9 mouse cellular contexts compared by ENCODE assay signal in the genomic region with DNA sequence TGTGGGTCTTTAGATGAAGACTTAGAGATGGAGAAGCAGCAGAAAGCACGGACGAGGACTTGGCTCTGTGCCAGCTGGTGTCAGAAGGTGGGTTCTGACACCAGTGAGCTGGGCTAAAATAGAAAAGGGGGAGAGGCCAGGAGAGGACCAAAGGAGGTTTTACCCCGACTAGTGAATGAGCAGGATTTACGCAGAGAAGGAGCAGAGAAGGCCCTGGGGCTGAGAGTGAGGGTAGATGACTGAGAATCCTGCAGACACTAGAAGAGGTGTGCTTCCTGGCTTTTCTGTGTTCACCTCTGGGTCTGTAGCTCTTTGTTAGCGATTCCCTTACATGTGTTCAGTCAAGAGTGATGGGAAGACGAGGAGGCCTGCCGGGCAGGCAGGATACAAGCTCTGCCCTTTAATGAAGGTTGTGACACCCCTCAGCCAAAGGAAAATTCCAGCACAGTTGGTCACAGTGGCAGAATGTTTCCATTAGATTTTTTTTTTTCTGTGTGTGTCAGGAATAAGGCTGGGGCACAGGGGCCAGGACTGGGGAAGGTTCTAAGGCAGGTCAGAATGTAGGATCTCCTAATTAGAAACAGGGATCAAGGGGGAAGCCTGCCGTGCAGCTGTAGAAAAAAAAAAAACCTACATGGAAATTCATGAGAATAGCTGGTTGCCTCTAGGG. TPM values are rescaled to one million over a fixed set of nuclear protein-coding genes. Genes with fewer than 3 reads are reported as not detected.
DNase-seq lines count a peak whose midpoint lies in the region; ATAC-seq lines count a peak whose summit lies in the region.
"Had no signal": no experiment of that assay in that cellular context is flagged by ENCODE, and none has a peak within 500 bp of the region (broad histone marks: within the 10 kb centered on the region; RNA-seq: fewer than 3 reads in every experiment).

No protein-coding gene starts in this region.

- H3K27ac ChIP-seq in heart, embryonic 13.5 days (replicated peaks), result peak overlapping the region; percentile 94
- peak overlapping the region; percentile 87 for H3K27ac ChIP-seq in midbrain, embryonic 15.5 days
- H3K27ac ChIP-seq: liver, embryonic 12.5 days had no signal

- H3K36me3 ChIP-seq in heart, embryonic 13.5 days, result no peaks in the 10 kb centered on the region
- no peaks in the 10 kb centered on the region for H3K36me3 ChIP-seq in midbrain, embryonic 15.5 days (replicated peaks)
- H3K36me3 ChIP-seq: liver, embryonic 12.5 days had no signal

- peak overlapping the region; percentile 91 for H3K9ac ChIP-seq in heart, embryonic 13.5 days
- peak overlapping the region; percentile 72 for H3K9ac ChIP-seq in midbrain, embryonic 15.5 days
- H3K9ac ChIP-seq: liver, embryonic 12.5 days had no signal

- peak overlapping the region; percentile 70 for H3K4me3 ChIP-seq in heart, embryonic 13.5 days
- peak overlapping the region; percentile 72 for H3K4me3 ChIP-seq in midbrain, embryonic 15.5 days
- H3K4me3 ChIP-seq: liver, embryonic 12.5 days had no signal

- 36% methylated on average over 8 of the region's 8 CpGs for WGBS in heart, embryonic 13.5 days
- WGBS in midbrain, embryonic 15.5 days, result 17% methylated on average over 8 of the region's 8 CpGs

- peak overlapping the region; percentile 93 for H3K4me2 ChIP-seq in heart, embryonic 13.5 days
- peak overlapping the region; percentile 85 for H3K4me2 ChIP-seq in midbrain, embryonic 15.5 days
- H3K4me2 ChIP-seq: liver, embryonic 12.5 days had no signal

- DNase-seq in heart, adult 8-10 months (ENCODE audit: low spot score), result no peak
- DNase-seq in embryo, embryonic 10.5 days (ENCODE audit: low spot score), result peak; percentile 55
- peak; percentile 18 for DNase-seq in heart, postnatal 4 days
- DNase-seq in right cerebral cortex, postnatal 4 days, result no peak
- no peak for DNase-seq in testis, postnatal 14 days (ENCODE audit: low spot score)
- no peak for DNase-seq in right cerebral cortex, postnatal 14 days

- no peak for ATAC-seq in heart, embryonic 13.5 days (ENCODE audit: extremely low read depth, insufficient number of reproducible peaks, low FRiP score, low TSS enrichment)
- no peak for ATAC-seq in midbrain, embryonic 15.5 days (replicated peaks)
- ATAC-seq: liver, embryonic 12.5 days had no signal

- H3K27me3 ChIP-seq in heart, embryonic 13.5 days (replicated peaks), result no peaks in the 10 kb centered on the region
- H3K27me3 ChIP-seq in midbrain, embryonic 15.5 days (replicated peaks), result no peaks in the 10 kb centered on the region

- no peaks in the 10 kb centered on the region for H3K9me3 ChIP-seq in heart, embryonic 13.5 days
- no peaks in the 10 kb centered on the region for H3K9me3 ChIP-seq in midbrain, embryonic 15.5 days
- H3K9me3 ChIP-seq: liver, embryonic 12.5 days had no signal

- H3K4me1 ChIP-seq in heart, embryonic 13.5 days, result peaks cover 72% of the 10 kb centered on the region
- H3K4me1 ChIP-seq in midbrain, embryonic 15.5 days, result peaks cover 54% of the 10 kb centered on the region

RNA-seq across cellular contexts. Expression of a gene that starts 13.3 kb away (rescaled TPM):
- polyA plus RNA-seq in heart, embryonic 13.5 days (2015; fragmentation: Nextera tagmentation; extraction: Ambion mirVana), result 7.5 and 8.1 TPM in 2 replicates
- 10 to 100 TPM in 1 of 4 experiments, 1 to 10 TPM in 3; 5.3 to 12.8 (median 6.1) TPM for total RNA-seq in heart, adult 8-10 months (2022)
- 10 to 100 TPM in 1 of 2 experiments, 1 to 10 TPM in 1; 9.9 to 10.1 TPM for total RNA-seq in heart, postnatal 4 days (2021)
- 33.0 and 37.9 TPM in 2 replicates for polyA plus RNA-seq in midbrain, embryonic 15.5 days (2015; fragmentation: Nextera tagmentation; extraction: Ambion mirVana)

RNA-seq across cellular contexts. Expression of a gene that starts 20.3 kb away (rescaled TPM):
- polyA plus RNA-seq in heart, embryonic 13.5 days (2015; fragmentation: Nextera tagmentation; extraction: Ambion mirVana), result 9.7 and 10.2 TPM in 2 replicates
- 1 to 10 TPM; 2.8 to 6.4 (median 4.9) TPM for total RNA-seq in heart, adult 8-10 months (2022)
- 1 to 10 TPM; 5.2 to 6.3 TPM for total RNA-seq in heart, postnatal 4 days (2021)
- 1.5 and 2.3 TPM in 2 replicates for polyA plus RNA-seq in midbrain, embryonic 15.5 days (2015; fragmentation: Nextera tagmentation; extraction: Ambion mirVana)

RNA-seq across cellular contexts. Expression of a gene that starts 25.1 kb away (rescaled TPM):
- 1,022 and 1,124 TPM in 2 replicates for polyA plus RNA-seq in heart, embryonic 13.5 days (2015; fragmentation: Nextera tagmentation; extraction: Ambion mirVana)
- total RNA-seq in heart, adult 8-10 months (2022), result 1,000 to 10,000 TPM; 3,411 to 4,078 (median 3,658) TPM
- 1,000 to 10,000 TPM; 1,184 to 1,197 TPM for total RNA-seq in heart, postnatal 4 days (2021)
- polyA plus RNA-seq in midbrain, embryonic 15.5 days (2015; fragmentation: Nextera tagmentation; extraction: Ambion mirVana), result 10.7 and 11.8 TPM in 2 replicates

RNA-seq across cellular contexts. Expression of a gene that starts 26.1 kb away (rescaled TPM):
- polyA plus RNA-seq in heart, embryonic 13.5 days (2015; fragmentation: Nextera tagmentation; extraction: Ambion mirVana), result 260 and 319 TPM in 2 replicates
- total RNA-seq in heart, adult 8-10 months (2022), result 100 to 1,000 TPM; 150 to 156 (median 152) TPM
- total RNA-seq in heart, postnatal 4 days (2021), result 100 to 1,000 TPM; 130 to 150 TPM
- 0.87 and 1.1 TPM in 2 replicates for polyA plus RNA-seq in midbrain, embryonic 15.5 days (2015; fragmentation: Nextera tagmentation; extraction: Ambion mirVana)

RNA-seq across cellular contexts. Expression of a gene that starts 42.0 kb away (rescaled TPM):
- polyA plus RNA-seq in heart, embryonic 13.5 days (2015; fragmentation: Nextera tagmentation; extraction: Ambion mirVana), result 8.2 and 8.5 TPM in 2 replicates
- 1 to 10 TPM; 4.9 to 6.9 (median 5.1) TPM for total RNA-seq in heart, adult 8-10 months (2022)
- 1 to 10 TPM; 6.0 to 7.1 TPM for total RNA-seq in heart, postnatal 4 days (2021)
- polyA plus RNA-seq in midbrain, embryonic 15.5 days (2015; fragmentation: Nextera tagmentation; extraction: Ambion mirVana), result 12.0 and 12.3 TPM in 2 replicates

Comparison
In these comparisons a context has a peak if more than half of its experiments do, and no peak if none do; other contexts are left out.
1. DNase-seq: peak in embryo, embryonic 10.5 days (single experiment) and heart, postnatal 4 days (single experiment); none in heart, adult 8-10 months (single experiment), right cerebral cortex, postnatal 4 days (single experiment), testis, postnatal 14 days (single experiment) and right cerebral cortex, postnatal 14 days (single experiment).